Mouse (Mus musculus): ENCODE results near the gene Ccdc157.

Gene Ccdc157

GRCm38 (mm10) chr11:4098120-4098519, 62.0 kb downstream of the Ccdc157 start:
- no peak for DNase-seq

- DNase-seq, result peak; percentile 94
Observed at GRCm38 (mm10) chr11:4097091-4097621, 62.9 kb downstream of the Ccdc157 start.

GRCm38 (mm10) chr11:4096054-4096984, 63.8 kb downstream of the Ccdc157 start:
- DNase-seq, result peak; percentile 100

GRCm38 (mm10) chr11:4095171-4096053, 64.7 kb downstream of the Ccdc157 start, which contains the start of gene Mtfp1:
TSS of gene Mtfp1 (minus strand) at chr11:4095445.
- DNase-seq, result peak; percentile 97

GRCm38 (mm10) chr11:4094378-4095170, 65.5 kb downstream of the Ccdc157 start:
- DNase-seq, result peak; percentile 93

- peak; percentile 90 for DNase-seq
Observed at GRCm38 (mm10) chr11:4093459-4094377, 66.4 kb downstream of the Ccdc157 start.

All from heart, adult 11 months (tissue).